8 mouse cellular contexts compared by ENCODE assay signal in the genomic region with DNA sequence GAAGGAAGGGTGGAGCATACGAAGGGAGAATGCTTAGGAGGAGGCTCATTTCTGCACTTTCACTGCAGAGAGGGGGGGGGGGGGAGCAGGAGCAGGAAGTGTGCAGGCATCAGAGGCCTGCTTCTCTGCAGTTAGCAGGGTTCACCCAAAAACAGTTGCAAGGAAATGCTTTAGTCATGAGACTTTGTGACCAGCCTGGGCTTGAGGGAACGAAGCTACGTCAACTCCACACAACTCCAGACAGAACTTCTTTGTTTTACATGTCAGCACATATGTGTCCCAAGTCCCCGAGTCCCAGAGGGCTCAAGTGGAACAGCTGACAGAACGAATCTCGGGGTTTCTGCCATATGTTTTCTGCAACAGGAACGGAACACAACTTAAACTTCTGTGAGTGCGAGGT.
DNase-seq lines count a peak whose midpoint lies in the region; ATAC-seq and TF ChIP-seq lines count a peak whose summit lies in the region.

No protein-coding gene starts in this region.

- no peak for TF ChIP-seq POLR2A in olfactory bulb, adult 2 months (IDR thresholded peaks at IDR 0.05; ENCODE audit: insufficient read depth, low read depth, low read length)

- peaks cover 73% of the 10 kb centered on the region for H3K4me1 ChIP-seq in kidney, embryonic 15.5 days
- H3K4me1 ChIP-seq in olfactory bulb, adult 2 months (ENCODE audit: control insufficient read depth, insufficient read depth, low read length): peaks cover 23% of the 10 kb centered on the region

- no peak overlapping the region for H3K4me2 ChIP-seq in kidney, embryonic 15.5 days

- ATAC-seq in kidney, embryonic 15.5 days (replicated peaks; ENCODE audit: low FRiP score): no peak
- peak; percentile 42 for ATAC-seq in common myeloid progenitor, adult 5-6 weeks (replicated peaks; ENCODE audit: low read depth, poor library complexity, severe bottlenecking)
- ATAC-seq in inflammation-experienced regulatory T-cells, adult 6 months: peak; percentile 43
- no peak for ATAC-seq in erythroblast, adult 5-6 weeks (replicated peaks; ENCODE audit: low FRiP score, poor library complexity, severe bottlenecking)

- no peaks in the 10 kb centered on the region for H3K36me3 ChIP-seq in kidney, embryonic 15.5 days

- H3K27me3 ChIP-seq in kidney, embryonic 15.5 days: no peaks in the 10 kb centered on the region

- 41% methylated on average over 8 of the region's 8 CpGs for WGBS in kidney, embryonic 15.5 days
- WGBS in olfactory bulb, adult 2 months: 76% methylated on average over 8 of the region's 8 CpGs

- no peak overlapping the region for H3K4me3 ChIP-seq in kidney, embryonic 15.5 days (replicated peaks)
- H3K4me3 ChIP-seq in olfactory bulb, adult 2 months (ENCODE audit: insufficient read depth, low read depth, low read length): no peak overlapping the region

- peak overlapping the region; percentile 48; the same call in 1 of the 2 replicates for H3K27ac ChIP-seq in kidney, embryonic 15.5 days
- no peak overlapping the region for H3K27ac ChIP-seq in olfactory bulb, adult 2 months (ENCODE audit: insufficient read depth, low read depth, low read length)

- TF ChIP-seq CTCF in olfactory bulb, adult 2 months (IDR thresholded peaks at IDR 0.05; ENCODE audit: insufficient read depth, low read depth, low read length): 0 out of 2 replicates have a peak, but pooled peaks have one; percentile 7

- no peaks in the 10 kb centered on the region for H3K9me3 ChIP-seq in kidney, embryonic 15.5 days (replicated peaks)

- DNase-seq in kidney, postnatal 25 days: no peak
- no peak for DNase-seq in urinary bladder, postnatal 4 days (ENCODE audit: low spot score in 2 of 2)
- no peak for DNase-seq in cerebellum, adult 11 months

- H3K9ac ChIP-seq in kidney, embryonic 15.5 days: no peak overlapping the region

Comparison
In these comparisons a context has a peak if more than half of its experiments do, and no peak if none do; other contexts are left out.
1. ATAC-seq: peak in common myeloid progenitor, adult 5-6 weeks (single experiment) and inflammation-experienced regulatory T-cells, adult 6 months (single experiment); none in kidney, embryonic 15.5 days (single experiment) and erythroblast, adult 5-6 weeks (single experiment).